Mouse (Mus musculus): ENCODE measurements at regions not wholly inside any gene's neighbourhood (a gene's known extent, or its start where the extent isn't known, plus 50 kb on each side); places are given as distances from the start of the nearest gene placed in this dataset.

- DNase-seq (ENCODE audit: low spot score), result no peak
Observed at GRCm38 (mm10) chr17:48592457-48592856, 137.8 kb downstream of the Unc5cl start.

- DNase-seq (ENCODE audit: low spot score), result no peak
Observed at GRCm38 (mm10) chr17:48595418-48595963, 140.8 kb downstream of the Unc5cl start.

GRCm38 (mm10) chr17:48596406-48596805 lies 141.7 kb downstream of the Unc5cl start:
- DNase-seq (ENCODE audit: low spot score), result no peak

GRCm38 (mm10) chr17:48597301-48597700 lies 142.6 kb downstream of the Unc5cl start:
- DNase-seq (ENCODE audit: low spot score), result no peak

- DNase-seq (ENCODE audit: low spot score), result no peak
Observed at GRCm38 (mm10) chr17:48598471-48599141, 143.9 kb downstream of the Unc5cl start.

- DNase-seq (ENCODE audit: low spot score), result peak; percentile 18
Observed at GRCm38 (mm10) chr17:48600176-48600575, 145.5 kb downstream of the Unc5cl start.

- peak; percentile 79 for DNase-seq (ENCODE audit: low spot score)
Observed at GRCm38 (mm10) chr17:48602554-48602953, 147.9 kb downstream of the Unc5cl start.

GRCm38 (mm10) chr17:48606767-48607166 lies 152.1 kb downstream of the Unc5cl start:
- no peak for DNase-seq (ENCODE audit: low spot score)

GRCm38 (mm10) chr17:48608315-48608714 lies 153.6 kb downstream of the Unc5cl start:
- no peak for DNase-seq (ENCODE audit: low spot score)

- no peak for DNase-seq (ENCODE audit: low spot score)
Observed at GRCm38 (mm10) chr17:48610107-48610506, 155.4 kb downstream of the Unc5cl start.

GRCm38 (mm10) chr17:48610806-48611205 lies 156.1 kb downstream of the Unc5cl start:
- no peak for DNase-seq (ENCODE audit: low spot score)

- no peak for DNase-seq (ENCODE audit: low spot score)
Observed at GRCm38 (mm10) chr17:48613491-48613890, 158.8 kb downstream of the Unc5cl start.

GRCm38 (mm10) chr17:48615248-48615647 lies 160.5 kb downstream of the Unc5cl start:
- no peak for DNase-seq (ENCODE audit: low spot score)

- DNase-seq (ENCODE audit: low spot score), result no peak
Observed at GRCm38 (mm10) chr17:48616205-48616604, 161.5 kb downstream of the Unc5cl start.

GRCm38 (mm10) chr17:48620896-48621295 lies 166.2 kb downstream of the Unc5cl start:
- DNase-seq (ENCODE audit: low spot score), result no peak

GRCm38 (mm10) chr17:48621676-48622075 lies 167.0 kb downstream of the Unc5cl start:
- DNase-seq (ENCODE audit: low spot score), result no peak

- no peak for DNase-seq (ENCODE audit: low spot score)
Observed at GRCm38 (mm10) chr17:48624937-48625336, 170.2 kb downstream of the Unc5cl start.

GRCm38 (mm10) chr17:48625971-48626370 lies 171.3 kb downstream of the Unc5cl start:
- DNase-seq (ENCODE audit: low spot score), result no peak

- no peak for DNase-seq (ENCODE audit: low spot score)
Observed at GRCm38 (mm10) chr17:48639611-48640010, 184.9 kb downstream of the Unc5cl start.

- DNase-seq (ENCODE audit: low spot score), result no peak
Observed at GRCm38 (mm10) chr17:48643533-48644019, 188.9 kb downstream of the Unc5cl start.

GRCm38 (mm10) chr17:48645056-48645455 lies 190.4 kb downstream of the Unc5cl start:
- no peak for DNase-seq (ENCODE audit: low spot score)

GRCm38 (mm10) chr17:48646626-48647195 lies 192.0 kb downstream of the Unc5cl start:
- DNase-seq (ENCODE audit: low spot score), result no peak

- peak; percentile 17 for DNase-seq (ENCODE audit: low spot score)
Observed at GRCm38 (mm10) chr17:48647431-48647830, 192.7 kb downstream of the Unc5cl start.

Data from embryo, embryonic 10 days (tissue).